Mouse (Mus musculus) neural tube, embryonic 10.5 days (tissue): ENCODE results near the gene Galnt4.
A peak's percentile ranks its signal among the peaks of the same experiment; 100 is the strongest.

Source experiments
- DNase-seq: peaks from one replicate; pipeline ENCODE4 v3.0.0-alpha.2; 2017; ENCODE audit warnings: low spot score; ENCODE audit errors: extremely low spot score

Galnt4 gene

DNA sequence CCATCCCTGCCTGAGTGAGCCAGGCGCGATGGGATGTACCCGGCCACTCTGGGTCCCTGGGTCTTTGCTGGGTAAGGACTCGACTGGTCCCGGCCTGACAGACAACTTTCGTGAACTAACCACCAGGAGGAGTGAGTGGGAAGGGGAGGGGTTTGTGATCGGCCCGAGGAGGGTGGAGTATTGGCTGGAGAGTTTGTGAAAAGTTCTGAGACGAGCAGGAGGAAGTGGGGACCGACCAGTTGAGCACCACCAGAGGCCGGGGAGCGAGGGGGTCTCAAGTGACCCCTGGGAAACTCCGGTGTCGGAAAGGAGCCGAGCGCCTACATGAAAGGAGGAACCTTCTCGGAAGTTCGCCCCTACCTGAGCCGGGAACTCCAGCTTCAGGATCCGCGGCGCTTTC is at the start of gene Galnt4:
Gene Galnt4, plus strand, starts transcription at position 196 of the 400 bp plus-strand sequence.
- DNase-seq = peak; percentile 78

DNA sequence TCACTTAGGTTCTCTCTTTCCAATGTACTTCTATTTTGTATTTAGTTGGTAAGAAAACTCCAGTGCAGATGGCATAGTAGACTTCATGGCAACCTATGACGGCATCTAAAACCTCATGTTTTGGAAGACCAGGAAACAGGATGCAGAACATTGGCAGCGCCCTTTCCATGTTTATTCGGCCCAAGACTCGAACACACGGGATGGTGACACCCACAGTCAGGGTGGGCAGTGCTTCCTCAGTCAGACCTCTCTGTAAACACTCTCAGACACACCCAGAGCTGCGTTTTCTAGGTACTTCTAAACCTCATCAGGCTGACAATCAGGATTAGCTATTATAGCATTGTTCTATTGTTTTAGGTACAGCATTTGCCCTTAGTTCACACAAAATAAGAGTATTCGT is 47.4 kb upstream of the Galnt4 start:
- no peak for DNase-seq

DNA sequence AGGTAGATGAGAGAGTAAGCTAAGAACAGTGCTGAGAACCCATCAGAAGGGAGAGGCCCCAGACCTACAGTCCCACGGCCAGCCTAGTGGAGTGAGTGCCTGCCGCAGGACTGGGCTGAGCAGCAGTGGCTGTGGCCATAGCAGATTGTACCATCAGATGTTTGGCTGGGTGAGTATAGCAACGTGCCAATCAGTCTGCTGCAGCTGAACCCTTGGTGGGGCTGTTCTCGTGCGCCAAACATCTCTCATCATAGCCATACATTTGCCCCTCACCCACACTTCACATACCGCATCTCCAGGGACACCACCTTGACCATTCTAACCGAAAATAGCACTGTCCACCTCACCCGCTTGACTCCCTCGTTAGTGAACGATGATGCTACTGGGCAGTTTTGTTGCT is 46.5 kb upstream of the Galnt4 start:
- no peak for DNase-seq

DNA sequence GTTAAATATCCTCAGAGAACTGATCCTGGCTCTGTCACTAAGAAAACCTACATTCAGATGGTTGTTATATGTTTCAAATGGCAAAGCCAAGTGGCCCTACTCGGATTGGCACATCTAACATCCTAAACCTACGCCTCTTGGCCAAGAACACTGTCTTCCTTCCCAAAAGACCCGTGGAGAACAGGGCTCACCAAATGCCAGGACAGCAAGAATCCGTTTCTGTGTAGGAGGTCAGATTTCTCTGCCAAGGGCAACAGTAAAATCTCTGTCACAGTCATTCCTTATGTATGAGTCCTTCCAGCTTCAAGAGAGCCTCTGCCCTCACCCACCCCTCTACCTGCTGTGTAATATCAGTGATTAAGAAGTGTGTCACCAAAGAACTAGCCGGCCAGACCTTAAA is 45.4 kb upstream of the Galnt4 start:
- no peak for DNase-seq

DNA sequence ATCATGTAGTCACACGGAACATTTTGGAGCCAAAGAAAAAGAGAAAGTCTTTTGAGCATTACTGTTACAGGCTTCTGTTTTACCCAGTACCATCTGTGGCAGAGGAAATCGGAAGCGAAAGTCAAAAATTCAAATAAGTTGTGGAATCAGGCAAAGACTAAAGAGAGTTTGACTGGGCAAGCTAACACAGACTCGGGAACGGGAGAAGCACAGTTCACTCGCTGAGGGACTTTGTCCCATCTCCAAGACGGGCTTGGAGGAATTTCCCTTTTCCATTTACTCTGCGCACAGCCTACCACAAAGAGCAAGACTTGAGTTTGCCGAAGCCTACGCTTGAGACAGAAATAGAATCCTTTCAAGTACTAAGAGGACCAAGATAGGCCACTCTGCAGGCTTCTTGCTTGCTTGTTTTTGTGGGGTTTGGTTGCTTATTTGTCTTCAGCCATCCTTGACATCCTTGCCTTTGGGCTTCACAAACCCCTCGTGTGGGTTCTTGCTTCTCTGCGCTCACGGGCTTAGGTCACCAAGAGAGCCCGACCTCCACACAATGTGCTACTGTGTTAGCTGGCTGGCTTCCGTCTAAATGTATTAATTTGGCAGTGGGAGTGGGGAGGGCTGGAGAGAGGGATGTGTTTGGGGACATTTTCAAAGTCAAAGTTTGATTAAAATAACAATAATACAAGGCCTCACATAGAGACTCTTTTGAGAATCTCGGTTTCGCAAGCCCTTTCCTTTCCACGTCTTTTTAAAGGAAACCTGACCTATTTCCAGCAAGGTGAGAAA is 31.7 kb upstream of the Galnt4 start:
- DNase-seq = no peak

DNA sequence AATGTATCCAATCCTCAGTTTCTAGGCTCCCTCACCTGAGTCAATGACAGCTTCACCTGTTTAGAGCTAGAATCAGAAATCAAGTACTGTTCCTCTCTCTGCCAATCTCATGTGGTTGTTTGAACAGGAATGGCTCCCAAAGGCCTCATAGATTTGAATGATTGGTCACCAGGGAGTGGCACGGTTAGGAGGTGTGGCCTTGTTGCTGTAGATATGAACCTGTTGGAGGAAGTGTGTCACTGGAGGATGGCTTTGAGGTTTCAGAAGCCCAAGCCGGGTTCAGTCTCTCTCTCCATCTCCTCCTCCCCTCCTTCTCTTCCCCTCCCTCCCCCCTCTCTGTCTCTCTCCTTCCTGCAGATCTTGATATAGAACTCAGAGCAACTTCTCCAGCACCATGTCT is 29.3 kb upstream of the Galnt4 start:
- DNase-seq = no peak

DNA sequence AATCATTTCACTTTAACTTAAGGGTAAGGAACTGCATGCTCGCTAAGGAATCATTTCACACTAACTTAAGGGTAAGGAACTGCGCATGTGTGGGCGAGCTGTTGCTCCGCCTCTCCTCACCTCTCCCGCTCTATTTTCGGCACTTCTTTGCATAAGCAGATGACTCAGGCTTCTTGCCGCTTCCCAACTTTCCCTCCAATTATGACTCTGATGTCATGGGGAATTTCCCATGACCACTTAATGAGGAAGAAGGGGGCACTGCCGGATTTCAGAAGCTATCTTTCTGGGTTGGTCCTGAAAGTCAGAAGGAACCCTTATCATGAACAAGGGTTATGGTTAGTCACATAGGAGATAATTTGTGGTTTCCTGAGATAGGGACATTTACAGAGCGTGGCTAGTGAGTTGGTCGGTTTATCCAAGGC is 26.4 kb upstream of the Galnt4 start:
- DNase-seq = no peak

DNA sequence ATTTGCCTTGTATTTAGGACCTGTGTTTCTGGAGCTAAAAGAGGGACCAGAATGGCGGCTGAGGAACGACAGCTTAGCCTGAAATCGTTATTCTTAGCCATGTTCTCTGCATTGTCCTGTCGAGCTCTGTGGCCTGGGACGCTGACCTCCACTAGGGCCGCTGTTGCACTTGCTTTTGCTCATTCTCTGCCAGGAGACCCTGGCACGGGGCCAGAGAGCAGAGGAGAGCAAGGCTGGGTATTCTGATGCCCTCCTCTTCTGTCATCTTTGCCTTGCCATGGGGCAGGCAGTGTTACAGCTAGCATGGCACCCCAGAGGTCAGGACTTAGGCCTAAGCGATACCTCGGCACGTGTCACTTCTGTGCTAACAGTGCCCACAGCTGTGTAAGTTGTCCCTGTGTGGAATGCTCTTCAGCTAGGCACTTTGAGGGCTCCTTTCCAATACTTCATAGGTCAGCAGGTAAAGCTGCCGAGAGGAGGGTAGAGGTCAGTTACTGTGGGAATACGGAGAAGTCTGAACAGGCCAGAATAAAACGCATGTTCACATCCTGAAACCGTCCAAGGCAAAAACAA is 24.4 kb upstream of the Galnt4 start:
- no peak for DNase-seq

DNA sequence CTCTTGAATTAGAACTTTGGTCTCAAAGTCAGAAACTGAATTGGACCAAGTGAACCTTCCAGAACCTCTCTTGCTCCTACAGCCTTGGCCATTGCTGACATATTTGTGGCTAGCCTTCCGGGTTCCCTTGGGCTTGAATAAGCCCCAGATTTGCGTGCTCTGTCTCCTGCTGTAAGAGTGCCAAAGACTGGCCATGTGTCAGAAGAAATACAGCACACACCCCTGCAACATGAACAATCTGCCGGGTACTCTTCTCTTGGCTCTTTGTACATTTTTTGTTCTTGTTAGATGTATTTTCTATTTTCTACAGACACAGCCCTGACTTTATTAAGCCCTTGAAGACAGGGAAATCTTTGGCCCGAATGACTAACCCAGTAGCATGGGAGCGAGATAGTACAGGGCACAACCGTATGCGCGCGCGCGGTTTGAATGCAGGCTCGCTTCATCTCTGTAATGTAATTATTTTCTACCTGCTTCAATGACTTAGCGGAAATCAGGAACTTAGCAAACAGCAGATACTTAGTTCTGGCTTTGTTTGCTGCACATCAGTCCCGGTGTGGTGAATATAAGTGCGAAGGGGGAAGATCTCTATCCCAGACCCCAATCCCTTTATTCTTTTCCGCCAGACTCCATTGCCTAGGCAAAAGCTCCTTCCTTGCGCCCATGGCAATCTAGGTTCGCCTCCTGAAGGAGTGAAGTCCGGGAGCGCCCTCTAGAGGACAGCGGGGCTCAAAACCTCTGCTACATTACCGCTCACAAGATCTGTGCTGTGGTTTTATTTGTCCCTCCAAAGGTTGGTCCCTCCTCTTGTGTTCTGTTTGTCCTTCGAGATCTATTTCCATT is 23.3 kb upstream of the Galnt4 start:
- DNase-seq = peak; percentile 87

DNA sequence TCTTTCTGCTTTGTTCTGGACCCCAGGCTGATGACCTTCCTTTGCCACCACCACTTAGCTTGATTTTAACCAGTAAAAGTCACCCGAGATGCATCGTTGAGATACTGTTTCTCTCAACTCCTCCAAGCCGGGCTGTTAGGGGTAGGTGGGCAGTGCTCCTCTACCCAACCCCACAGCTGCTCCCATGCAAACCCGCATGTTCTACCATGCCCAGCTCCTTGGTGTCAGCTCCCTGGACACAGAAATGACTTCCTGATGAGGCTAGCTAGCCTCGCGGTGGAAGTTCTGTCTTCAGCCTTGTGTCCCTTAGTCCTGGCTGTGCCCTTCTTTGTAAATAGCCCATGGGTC is 22.7 kb upstream of the Galnt4 start:
- no peak for DNase-seq

DNA sequence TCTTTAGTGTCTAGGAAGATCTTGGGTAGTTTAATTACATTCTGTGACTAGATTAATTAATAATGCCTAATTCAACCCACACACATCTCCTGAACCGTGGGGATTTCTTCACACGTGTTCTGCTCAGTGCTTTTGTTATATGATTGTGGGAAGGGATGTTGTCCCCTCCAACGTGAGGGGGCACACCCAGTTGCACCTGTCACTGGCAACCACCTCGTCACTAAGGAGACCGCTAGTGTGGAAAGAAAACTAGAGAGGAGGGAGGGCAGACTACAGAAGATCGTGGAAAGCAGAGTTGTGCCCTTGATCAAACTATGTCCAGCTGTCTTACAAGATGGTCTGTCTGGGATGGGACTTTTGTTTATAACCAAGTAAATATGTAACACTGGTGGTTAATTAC is 21.9 kb upstream of the Galnt4 start:
- no peak for DNase-seq

DNA sequence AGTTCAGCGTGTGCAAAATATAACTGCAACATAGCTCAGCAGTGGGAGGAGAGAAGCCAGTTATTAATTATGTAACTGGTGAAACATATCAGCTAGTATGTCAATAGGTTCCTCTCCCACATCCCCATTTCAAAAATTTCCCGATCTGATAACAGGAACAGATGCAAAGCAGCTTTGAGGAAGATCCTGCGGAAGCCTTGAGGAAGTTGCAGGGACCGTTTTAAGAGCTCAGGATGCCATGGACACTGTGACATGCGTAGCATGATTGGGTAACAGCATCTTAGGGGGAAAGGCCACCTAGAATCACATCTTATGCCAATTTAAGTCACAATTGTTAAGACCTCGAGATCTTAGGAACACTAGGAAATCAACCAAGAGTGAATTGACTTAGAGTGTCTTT is 18.1 kb upstream of the Galnt4 start:
- DNase-seq = no peak

DNA sequence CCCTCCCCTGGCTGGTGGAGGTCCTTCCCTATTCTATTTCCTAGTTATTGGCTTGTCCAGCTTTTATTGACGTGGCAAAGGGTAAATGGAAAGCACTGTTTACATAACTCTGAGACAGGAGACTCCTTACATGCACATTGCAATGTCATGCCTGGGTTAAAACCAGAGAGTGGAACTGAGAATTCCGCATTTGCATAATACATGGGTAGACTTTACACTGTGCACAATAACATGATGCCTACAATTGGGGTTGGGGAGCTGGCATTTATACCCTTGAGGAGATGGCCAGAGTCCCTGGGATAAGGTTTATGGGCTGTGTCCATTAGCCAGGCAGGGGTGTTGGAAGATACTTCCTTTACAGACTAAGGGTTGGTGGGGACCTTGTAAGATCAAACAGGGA is 14.6 kb upstream of the Galnt4 start:
- DNase-seq = no peak

DNA sequence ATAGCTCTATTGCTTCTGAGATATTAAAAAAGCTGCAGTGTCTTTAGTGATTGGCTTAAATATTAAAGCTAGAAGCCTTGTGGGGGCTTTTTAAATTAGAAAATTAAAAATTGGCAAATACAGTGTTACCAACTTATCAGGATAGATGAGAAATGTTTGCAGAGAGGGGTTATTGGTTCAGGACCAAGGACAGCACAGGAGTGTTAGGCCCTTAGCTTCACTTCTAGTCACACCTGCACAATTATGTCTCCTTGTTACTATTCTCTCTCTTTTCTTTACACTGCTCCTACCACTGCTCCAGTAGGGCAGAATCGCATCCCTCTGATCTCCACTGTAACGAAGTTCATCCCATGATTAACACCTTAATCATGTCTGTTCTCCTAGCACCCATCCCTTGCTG is 12.8 kb upstream of the Galnt4 start:
- no peak for DNase-seq

DNA sequence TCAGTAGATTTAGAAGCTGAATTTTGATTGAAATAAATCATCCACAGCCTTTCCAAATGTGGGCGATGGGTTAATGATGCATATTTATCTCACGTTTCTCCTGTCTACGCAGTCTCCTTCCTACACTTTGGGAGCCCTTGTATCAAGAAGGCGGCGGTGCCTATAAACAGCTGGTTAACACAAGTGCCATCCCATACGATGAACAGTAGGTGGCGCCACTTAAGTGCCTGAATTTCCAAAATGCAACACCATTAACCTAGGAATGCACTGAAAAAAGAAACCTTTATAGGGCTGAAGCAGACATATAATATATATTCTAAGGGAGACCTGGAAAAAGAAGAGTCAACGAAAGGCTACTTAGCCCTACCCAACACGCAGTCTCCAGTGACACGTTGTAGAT is 10.6 kb upstream of the Galnt4 start:
- DNase-seq = no peak

DNA sequence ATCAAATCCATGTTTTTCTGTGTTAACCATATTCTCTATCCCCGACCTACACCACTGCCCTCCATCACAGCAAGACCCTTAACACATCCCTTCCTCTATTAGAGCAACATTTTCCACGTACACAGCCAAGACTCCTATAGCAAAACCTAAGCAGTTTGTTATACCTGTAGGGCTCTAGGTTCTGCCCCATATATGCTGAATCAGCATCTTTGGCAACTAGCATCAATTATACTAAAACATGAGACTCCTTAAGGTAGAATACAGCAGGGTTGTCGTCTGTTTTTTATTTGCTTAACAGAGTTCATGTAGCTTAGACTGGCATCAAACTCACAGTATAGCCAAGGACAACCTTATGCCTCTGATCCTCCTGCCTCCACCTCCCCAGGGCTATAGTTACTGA is 2.4 kb upstream of the Galnt4 start:
- no peak for DNase-seq

DNA sequence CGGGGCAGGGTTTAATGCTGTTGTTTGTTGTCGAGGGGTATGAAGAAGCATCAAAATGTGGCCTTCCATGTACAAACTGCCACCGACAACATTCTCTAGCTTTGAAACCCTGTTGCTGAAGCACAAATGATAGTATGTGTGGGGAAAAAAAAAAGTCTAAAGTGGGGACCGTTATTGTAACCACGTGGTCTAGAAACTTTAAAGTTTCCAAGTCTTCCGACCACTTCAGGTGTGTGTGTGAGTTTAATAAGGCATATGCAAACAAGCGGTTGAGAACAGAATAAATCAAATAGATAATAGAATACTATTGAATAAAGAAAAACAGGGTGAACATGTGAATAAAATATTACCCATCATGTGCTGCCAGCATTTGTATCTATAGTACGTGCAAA is 1.7 kb upstream of the Galnt4 start:
- no peak for DNase-seq

DNA sequence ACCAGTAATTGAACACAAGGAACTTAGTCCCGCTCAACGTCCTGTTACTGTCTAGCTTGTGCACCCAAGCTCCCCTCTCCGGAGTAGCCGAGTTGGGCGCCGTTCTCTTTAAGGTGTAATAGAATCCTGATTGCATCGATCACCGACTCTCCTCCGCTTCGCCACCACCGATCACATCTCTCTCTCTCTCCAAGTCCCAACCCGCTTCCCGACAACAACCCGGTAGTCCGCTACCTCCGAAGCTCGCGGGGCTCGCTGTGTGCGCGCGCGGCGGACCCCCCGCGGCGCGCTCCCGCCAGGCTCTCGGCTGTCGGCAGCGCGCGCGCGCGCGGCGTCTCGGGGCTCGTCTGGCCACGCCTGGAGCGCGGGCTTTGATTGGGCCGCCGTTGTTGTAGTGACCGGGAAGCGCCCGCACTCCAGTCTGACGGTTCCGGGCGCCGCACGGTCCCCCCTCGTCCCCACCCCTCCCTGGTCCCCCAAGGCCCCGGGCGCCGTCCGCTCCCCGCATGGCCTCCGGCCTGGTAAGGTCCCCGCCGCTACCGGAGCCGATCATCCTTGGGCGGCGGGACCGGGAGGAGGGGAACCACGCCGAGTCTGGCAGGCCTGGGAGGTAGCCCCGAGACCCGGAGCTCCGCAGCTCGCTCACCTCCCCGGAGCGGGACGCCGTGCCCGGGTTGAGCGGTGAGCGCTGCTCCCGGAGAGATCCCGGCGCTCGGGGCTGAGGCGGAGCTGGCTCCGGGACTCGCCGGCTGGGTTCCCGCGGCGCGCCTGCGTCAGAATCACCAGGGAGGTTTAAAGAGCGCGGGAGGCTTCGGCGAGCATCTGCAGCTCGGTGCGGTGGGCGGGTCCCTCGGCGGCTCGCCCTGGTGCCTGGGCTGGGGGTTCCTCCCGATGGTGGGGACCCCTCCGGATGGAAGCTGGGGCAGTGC is 992 bp upstream of the Galnt4 start, which contains the start of gene Poc1b:
Gene Poc1b, plus strand, starts transcription at position 334 of the 929 bp plus-strand sequence.
- peak; percentile 95 for DNase-seq

DNA sequence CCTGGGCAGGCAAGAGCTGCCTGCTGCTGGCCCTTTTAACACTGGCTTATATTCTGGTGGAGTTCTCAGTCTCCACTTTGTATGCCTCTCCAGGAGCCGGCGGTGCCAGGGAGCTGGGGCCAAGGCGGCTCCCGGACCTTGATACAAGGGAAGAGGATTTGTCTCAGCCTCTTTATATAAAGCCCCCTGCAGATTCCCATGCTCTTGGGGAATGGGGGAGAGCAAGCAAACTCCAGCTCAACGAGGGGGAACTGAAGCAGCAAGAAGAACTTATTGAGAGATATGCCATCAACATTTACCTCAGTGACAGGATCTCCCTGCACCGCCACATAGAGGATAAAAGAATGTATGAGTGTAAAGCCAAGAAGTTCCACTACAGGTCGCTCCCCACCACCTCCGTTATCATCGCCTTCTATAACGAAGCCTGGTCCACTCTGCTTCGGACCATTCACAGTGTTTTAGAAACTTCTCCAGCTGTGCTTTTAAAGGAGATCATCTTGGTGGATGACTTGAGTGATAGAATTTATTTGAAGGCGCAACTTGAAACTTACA is 548 bp downstream of the Galnt4 start:
- no peak for DNase-seq

DNA sequence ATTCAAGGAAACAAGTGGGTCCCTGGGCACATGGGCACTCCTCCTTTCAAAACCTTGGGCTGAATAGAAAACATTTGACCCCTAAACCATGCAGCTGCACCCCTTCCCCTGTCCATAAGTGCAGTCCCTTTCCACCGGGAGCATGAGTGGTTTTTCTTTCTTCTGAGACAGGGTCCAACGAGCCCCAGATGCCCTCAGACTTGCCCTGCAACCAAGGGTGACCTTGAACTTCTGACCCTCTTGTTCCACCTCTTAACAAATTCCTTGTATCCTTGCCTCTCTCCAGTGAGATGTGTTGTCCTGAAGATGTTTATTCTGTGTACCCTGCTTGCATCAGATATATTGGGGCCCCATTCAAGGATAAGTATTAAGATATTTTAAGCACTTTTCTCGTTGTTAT is 5.6 kb downstream of the Galnt4 start:
- DNase-seq = no peak

DNA sequence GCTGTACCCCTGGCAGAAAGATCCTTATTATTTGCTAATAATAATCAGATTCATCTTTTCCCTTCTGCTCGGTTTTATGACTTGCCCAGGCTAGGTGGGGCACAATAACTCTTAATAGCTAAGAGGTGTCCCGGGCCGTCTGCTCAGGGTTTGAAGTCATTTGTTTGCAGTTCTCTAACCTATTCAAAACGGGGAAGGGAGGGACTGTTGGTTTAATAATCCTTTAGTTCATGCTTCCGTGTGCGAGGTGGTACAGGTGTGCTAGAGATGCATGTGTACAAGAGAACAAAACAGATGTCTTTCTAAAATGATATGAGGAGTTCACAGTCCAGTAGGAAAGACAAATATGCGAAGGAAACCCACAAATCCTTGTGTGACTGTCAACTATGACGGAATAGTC is 6.3 kb downstream of the Galnt4 start:
- no peak for DNase-seq
